Mouse (Mus musculus) heart, adult 2 months (tissue): Measurements from ENCODE around the gene Adamts12.

Source experiments
- CTCF ChIP-seq: fragments of 200-600 bp; IDR thresholded peaks from 2 replicates; pipeline ENCODE4 v1.8.1; 2022; ENCODE audit warnings: antibody characterized with exemption, mild to moderate bottlenecking, moderate library complexity
- POLR2A ChIP-seq: fragments of 200-500 bp; IDR thresholded peaks from 2 replicates; pipeline ENCODE4 v1.6.1; 2011; ENCODE audit warnings: mild to moderate bottlenecking, low read depth, low read length, control low read depth; ENCODE audit not compliant: insufficient read depth

GRCm38 (mm10) chr15:11114631-11115197 lies 50.1 kb downstream of the Adamts12 start:
- TF ChIP-seq POLR2A, result no peak
- no peak for TF ChIP-seq CTCF
